Mouse (Mus musculus) stomach, postnatal 0 days (tissue): ENCODE data around the gene Ppp1r8. TPM values are rescaled to one million over a fixed set of nuclear protein-coding genes. Genes with fewer than 3 reads are reported as not detected.

Experiments
- ATAC-seq: fragments of 200-750 bp; cut with Nextera tagmentation; 2 replicates; pipeline ENCODE4 v1.8.0; 2017; ENCODE audit not compliant: low FRiP score, low TSS enrichment
- DNase-seq: peaks from one replicate; pipeline ENCODE4 v3.0.0-alpha.2; 2016; ENCODE audit warnings: low spot score
- H3K27ac ChIP-seq: fragments of 300-500 bp; sonication (generic); replicated peaks from 2 replicates; pipeline ENCODE4 v1.5.1; 2014; ENCODE audit warnings: mild to moderate bottlenecking, control low read depth
- H3K27me3 ChIP-seq: fragments of 300-500 bp; sonication (generic); 2 replicates; pipeline ENCODE4 v1.6.1; 2014; ENCODE audit warnings: low read length; ENCODE audit not compliant: control insufficient read depth, insufficient read depth
- H3K36me3 ChIP-seq: fragments of 300-500 bp; sonication (generic); 2 replicates; pipeline ENCODE4 v1.6.1; 2014; ENCODE audit warnings: low read length, mixed read lengths; ENCODE audit not compliant: control insufficient read depth, insufficient read depth
- H3K4me1 ChIP-seq: fragments of 300-500 bp; sonication (generic); replicated peaks from 2 replicates; pipeline ENCODE4 v1.6.1; 2014; ENCODE audit warnings: antibody characterized with exemption; ENCODE audit not compliant: control insufficient read depth, insufficient read depth
- H3K4me2 ChIP-seq: fragments of 300-500 bp; sonication (generic); replicated peaks from 2 replicates; pipeline ENCODE4 v1.6.1; 2014; ENCODE audit warnings: low read depth, mild to moderate bottlenecking, control low read depth, moderate library complexity
- H3K4me3 ChIP-seq: fragments of 300-500 bp; sonication (generic); 2 replicates; pipeline ENCODE4 v1.5.1; 2014; ENCODE audit warnings: low read depth, low read length, control low read depth
- H3K9ac ChIP-seq: fragments of 300-500 bp; sonication (generic); 2 replicates; pipeline ENCODE4 v1.6.1; 2014; ENCODE audit warnings: mild to moderate bottlenecking, low read length, control low read depth, mixed read lengths
- H3K9me3 ChIP-seq: fragments of 300-500 bp; sonication (generic); 2 replicates; pipeline ENCODE4 v1.6.1; 2016; ENCODE audit warnings: low read length; ENCODE audit not compliant: control insufficient read depth
- CTCF ChIP-seq: IDR thresholded peaks from 2 replicates; pipeline ENCODE4 v1.5.1; 2016; ENCODE audit warnings: antibody characterized with exemption, low read depth, mild to moderate bottlenecking, moderate library complexity
- EP300 ChIP-seq: optimal IDR thresholded peaks from 2 replicates; pipeline ENCODE3; 2016; ENCODE audit warnings: antibody characterized with exemption
- WGBS: fragments of 180-500 bp; shearing (Covaris S2); extraction: QIAGEN DNeasy Blood & Tissue Kit; methylation state at CpG from one replicate; pipeline ENCODE4 v1.1.7; 2014; 5-methylcytosine and 5-hydroxymethylcytosine counted together
- polyA plus RNA-seq: library from polyadenylated mRNA; unstranded; fragments of >200 nt; fragmentation: Nextera tagmentation; extraction: Ambion mirVana; gene quantifications from 2 replicates; pipeline ENCODE4 v1.2.1, GENCODE M21; 2015

Ppp1r8 gene
- polyA plus RNA-seq = 18.7 and 18.9 TPM in 2 replicates

DNA sequence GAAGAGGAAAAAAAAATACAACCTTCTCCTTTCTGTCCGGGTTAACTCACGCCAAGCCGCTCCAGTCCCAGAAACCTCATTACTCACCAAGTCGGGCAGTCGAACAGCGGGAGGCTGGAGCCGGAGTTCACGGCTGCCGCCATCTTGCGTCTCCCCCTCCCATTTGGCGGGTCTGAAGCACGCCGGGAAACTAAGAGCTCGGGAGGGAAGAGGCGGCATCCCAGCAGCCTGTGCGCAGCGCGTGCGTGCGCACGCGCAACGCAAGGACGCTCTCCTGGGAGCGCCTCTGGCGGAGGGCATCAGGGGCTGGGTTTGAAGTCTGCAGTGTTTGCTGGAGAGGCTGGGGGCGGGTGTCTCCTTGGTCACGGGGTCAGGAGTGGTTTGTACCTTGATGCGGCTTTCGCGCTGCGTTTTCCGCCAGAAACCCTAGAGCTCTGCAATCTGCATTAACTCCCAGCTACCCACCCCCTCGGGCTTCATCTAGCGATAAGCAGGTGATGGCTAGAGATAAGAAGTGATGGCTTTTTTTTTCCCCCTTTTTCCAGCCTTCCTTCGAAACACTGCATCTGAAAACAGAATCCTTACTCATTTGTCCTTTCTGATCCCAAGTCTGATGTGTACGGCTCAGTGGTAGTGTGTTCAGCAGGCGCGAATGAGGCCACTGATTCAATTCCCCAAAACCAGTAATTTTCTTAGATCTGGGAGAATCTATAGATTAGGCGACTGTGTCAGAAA, at the start of gene Ppp1r8:
TSS of gene Ppp1r8 (minus strand) at position 200 of the 735 bp plus-strand sequence.
- TF ChIP-seq CTCF (peak; percentile 73), EP300 (no peak)
- ATAC-seq = peak; percentile 98
- Histone ChIP-seq H3K36me3 (no peaks in the 10 kb centered on the region; the same call in 1 of the 2 replicates), H3K9ac (peak within 1 kb of the TSS; percentile 79), H3K9me3 (no peaks in the 10 kb centered on the region), H3K27me3 (no peaks in the 10 kb centered on the region), H3K27ac (peak within 1 kb of the TSS; percentile 61), H3K4me2 (peak within 1 kb of the TSS; percentile 85), H3K4me3 (peak within 1 kb of the TSS; percentile 60), H3K4me1 (no peaks in the 10 kb centered on the region)
- peak; percentile 89 for DNase-seq
- WGBS = 1% methylated on average over 39 of the region's 40 CpGs

DNA sequence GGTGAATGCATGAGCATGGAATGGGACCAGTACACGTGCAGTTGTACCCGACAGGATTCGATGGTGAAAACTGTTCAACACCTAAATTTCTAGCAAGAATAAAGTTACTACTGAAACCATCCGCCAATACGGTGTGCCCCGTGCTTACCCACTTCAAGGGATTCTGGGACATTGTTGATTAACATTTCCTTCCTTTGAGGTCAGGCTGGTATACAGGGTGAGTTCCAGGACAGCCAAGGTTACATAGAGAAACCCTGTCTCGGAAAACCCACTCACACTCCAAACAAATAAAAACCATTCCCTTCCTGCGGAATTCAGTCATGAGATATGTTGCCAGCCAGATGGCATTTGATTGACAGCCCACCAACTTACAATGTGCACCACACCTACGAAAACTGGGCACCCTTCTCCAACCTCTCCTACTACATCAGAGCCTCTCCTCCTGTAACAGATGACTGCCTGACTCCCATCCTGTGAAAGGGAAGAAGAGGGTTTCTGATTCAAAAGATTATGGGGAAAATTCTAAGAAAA, 41.9 kb upstream of the Ppp1r8 start:
- Histone ChIP-seq H3K4me2 (peak overlapping the region; percentile 91), H3K4me3 (peak overlapping the region; percentile 97), H3K9me3 (no peaks in the 10 kb centered on the region), H3K4me1 (no peaks in the 10 kb centered on the region), H3K27me3 (no peaks in the 10 kb centered on the region), H3K9ac (peak overlapping the region; percentile 95), H3K27ac (peak overlapping the region; percentile 95), H3K36me3 (no peaks in the 10 kb centered on the region)
- DNase-seq = no peak
- 5% methylated on average over 9 of the region's 9 CpGs for WGBS
- ATAC-seq = peak; percentile 14; the same call in 1 of the 2 replicates
- TF ChIP-seq EP300 = no peak
- TF ChIP-seq CTCF = no peak

DNA sequence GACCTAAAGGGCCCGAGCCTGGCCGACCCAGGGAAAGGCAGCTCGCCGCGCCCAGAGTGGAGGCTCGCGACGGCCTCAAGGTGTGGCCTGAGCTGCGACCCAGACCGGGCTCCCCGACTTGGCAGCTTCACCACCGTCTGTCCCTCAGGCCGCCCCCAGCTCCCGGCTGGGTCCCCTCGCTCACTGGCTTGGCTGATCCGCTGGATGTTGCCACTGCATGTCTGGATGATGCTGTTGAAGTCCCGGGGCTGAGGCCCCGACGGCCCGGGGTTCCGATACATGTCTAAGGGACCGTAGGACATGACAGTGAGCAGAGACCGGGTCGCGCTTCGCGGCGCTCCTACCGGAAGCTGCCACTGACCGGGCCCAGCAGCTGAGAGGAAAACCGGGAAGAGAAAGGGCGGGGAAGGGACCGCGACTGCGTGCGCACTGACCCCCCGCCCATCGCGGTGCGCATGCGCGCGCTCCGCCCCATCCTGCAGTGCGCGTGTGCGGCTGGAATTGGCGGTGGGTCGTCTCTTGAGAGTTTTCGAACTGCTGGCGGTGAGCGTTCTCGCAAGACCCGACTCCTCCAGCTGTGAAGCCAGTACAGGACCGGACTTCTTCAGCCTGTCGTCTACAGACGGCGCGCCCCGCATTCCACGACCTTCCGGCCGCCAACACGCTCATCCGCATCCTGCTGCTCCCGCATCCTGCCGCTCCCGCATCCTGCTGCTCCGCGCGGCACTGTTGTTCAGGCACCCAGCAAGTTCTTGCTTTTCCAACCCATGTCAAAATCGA, 41.3 kb upstream of the Ppp1r8 start, which contains the start of gene Stx12:
TSS of gene Stx12 (minus strand) at position 446 of the 780 bp plus-strand sequence.
- H3K27ac ChIP-seq = peak within 1 kb of the TSS; percentile 95
- peak within 1 kb of the TSS; percentile 91 for H3K4me2 ChIP-seq
- H3K4me3 ChIP-seq = peak within 1 kb of the TSS; percentile 97
- no peaks in the 10 kb centered on the region for H3K9me3 ChIP-seq
- TF ChIP-seq CTCF (no peak), EP300 (no peak)
- H3K9ac ChIP-seq = peak within 1 kb of the TSS; percentile 95
- DNase-seq (peak; percentile 91), ATAC-seq (peak; percentile 93)
- no peaks in the 10 kb centered on the region for H3K4me1 ChIP-seq
- peaks cover 3% of the 10 kb centered on the region; the same call in 1 of the 2 replicates for H3K36me3 ChIP-seq
- H3K27me3 ChIP-seq = no peaks in the 10 kb centered on the region
- under 1% methylated on average over 72 of the region's 72 CpGs for WGBS

DNA sequence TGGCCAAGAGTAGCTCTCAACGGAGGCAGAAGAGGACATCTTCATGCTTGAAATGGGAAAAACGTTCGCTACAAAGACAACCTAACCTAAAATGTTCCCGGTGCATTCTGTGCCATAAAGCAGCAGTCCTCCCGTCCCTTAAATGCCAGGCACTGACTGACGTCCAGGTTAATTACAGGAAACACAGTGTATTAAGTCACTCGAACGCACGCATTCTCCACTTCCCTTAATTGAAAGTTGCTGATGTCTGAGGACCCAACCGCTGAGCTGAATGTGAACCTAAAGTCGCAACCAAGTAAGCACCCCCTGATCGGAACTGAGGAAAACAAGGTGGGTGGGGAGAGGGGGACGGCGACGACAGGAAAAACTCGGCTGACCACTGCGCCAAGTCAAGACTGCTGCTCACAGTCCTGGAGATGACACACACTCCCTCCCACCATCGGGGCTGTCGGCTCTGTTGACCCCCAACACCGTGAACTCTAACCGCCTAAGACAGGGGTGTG, 40.6 kb upstream of the Ppp1r8 start:
- no peak for DNase-seq
- WGBS = under 1% methylated on average over 21 of the region's 21 CpGs
- no peak for TF ChIP-seq CTCF
- no peak for TF ChIP-seq EP300

DNA sequence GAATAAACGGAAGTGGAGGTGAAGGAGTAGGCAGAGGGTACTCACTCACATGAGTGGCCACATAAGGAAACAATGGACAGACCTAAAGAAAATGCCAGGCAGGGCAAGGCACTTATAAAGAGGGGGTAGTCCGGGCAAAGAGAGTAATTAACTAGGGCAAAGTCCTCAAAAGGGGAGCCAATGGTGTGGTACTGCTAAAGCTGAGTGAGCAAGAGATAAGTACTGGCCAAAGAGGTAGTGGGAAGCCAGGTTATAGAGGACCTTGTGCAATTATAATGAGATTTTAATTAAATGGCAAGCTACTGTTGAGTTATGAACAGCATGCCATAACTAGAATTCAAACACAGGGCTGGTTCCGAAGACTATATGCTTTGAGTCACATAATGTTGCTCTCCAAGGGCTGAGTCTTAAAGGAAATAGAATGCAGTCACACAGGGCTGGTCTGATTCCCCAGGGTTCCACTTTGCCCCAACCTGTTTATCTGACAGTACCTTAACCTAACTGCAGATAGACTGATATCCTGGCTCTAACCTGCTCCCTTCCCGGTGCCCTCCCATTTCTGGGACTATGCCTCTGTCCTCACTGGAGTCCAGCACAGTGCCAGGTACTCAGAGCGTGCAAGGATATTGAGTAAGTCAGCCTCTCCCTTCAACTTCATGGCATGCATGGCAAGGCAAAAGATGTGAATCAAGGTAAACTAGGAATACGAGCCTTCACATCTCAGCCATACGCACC, 31.6 kb upstream of the Ppp1r8 start:
- TF ChIP-seq EP300 (no peak), CTCF (no peak)
- Histone ChIP-seq H3K27ac (peak overlapping the region; percentile 53), H3K36me3 (peaks cover 7% of the 10 kb centered on the region; the same call in 1 of the 2 replicates), H3K4me3 (no peak overlapping the region), H3K9ac (no peak overlapping the region), H3K27me3 (no peaks in the 10 kb centered on the region), H3K4me2 (no peak overlapping the region), H3K9me3 (no peaks in the 10 kb centered on the region), H3K4me1 (0 out of 2 replicates have a peak, but pooled peaks cover 2% of the 10 kb centered on the region)
- no peak for DNase-seq
- peak; percentile 78 for ATAC-seq
- WGBS = 76% methylated on average over 7 of the region's 7 CpGs

More for the DNA sequence above, 40.6 kb upstream of the Ppp1r8 start:
- ATAC-seq = 0 out of 2 replicates have a peak, but pooled peaks have one; percentile 3
- no peaks in the 10 kb centered on the region for H3K4me1 ChIP-seq
- peak overlapping the region; percentile 97 for H3K4me3 ChIP-seq
- no peaks in the 10 kb centered on the region for H3K27me3 ChIP-seq
- peak overlapping the region; percentile 95 for H3K9ac ChIP-seq
- H3K36me3 ChIP-seq = peaks cover 3% of the 10 kb centered on the region; the same call in 1 of the 2 replicates
- peak overlapping the region; percentile 95 for H3K27ac ChIP-seq
- peak overlapping the region; percentile 91 for H3K4me2 ChIP-seq
- H3K9me3 ChIP-seq = no peaks in the 10 kb centered on the region
